Mouse (Mus musculus): ENCODE data around the gene Ptprm.

Gene Ptprm

DNA sequence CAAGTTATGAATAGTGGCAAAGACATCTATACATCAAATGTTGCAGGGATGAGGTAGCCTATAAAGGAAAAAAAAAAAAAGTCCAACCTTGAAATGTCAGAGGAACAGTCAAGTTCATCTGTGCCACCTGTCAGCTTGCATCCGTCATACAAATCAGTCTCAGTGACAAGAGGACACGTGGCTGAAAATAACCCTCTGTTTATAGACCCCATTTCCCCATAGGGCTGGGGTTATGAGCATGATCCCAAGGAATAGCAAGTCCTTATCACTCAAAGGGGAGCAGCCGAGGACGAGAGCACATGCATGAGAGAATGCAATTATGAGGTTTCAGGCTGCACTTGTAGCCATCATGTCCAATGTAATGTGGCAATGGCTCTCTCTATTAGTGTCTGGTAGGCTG, 482.9 kb downstream of the Ptprm start:
- DNase-seq (ENCODE audit: low spot score), result no peak

DNA sequence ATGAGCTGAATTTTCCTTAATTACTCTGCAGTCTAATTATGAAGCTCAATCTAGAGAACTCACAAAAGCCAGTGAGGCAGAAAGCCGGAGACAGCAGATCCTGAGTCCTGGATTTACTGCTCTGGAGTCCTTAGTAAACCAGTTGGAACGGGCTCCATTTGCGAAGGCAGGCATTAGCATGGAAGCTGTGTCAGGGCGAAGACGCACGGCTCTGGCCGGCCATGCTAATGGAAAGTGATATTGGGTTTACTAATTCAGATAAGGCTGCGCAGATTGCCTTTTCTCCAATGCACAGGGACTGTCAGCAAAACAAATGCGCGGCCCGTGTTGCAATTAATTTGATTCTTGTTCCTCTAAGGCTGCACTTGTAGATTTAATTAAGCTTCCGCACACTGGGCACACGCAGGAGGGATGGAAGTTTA, 484.7 kb downstream of the Ptprm start:
- no peak for DNase-seq (ENCODE audit: low spot score)

DNA sequence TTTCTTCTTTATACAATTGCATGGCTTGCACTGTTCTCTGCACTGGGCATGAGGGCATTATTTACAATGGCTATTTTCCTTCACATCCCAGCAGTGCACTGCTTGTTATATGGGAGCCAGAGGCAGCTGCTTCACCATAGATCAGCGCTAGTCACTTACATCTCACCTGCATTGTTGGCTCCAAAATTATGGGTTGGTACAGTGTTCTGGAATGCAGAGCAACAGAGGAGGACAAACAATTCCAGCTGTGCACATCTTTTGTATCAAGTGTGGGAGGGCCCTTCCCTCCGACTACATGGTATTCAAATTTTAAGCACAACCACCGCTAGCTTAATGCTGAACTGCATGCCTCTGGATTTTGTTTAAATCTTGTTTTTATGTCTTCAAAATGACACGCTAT, 489.8 kb downstream of the Ptprm start:
- no peak for DNase-seq (ENCODE audit: low spot score)

DNA sequence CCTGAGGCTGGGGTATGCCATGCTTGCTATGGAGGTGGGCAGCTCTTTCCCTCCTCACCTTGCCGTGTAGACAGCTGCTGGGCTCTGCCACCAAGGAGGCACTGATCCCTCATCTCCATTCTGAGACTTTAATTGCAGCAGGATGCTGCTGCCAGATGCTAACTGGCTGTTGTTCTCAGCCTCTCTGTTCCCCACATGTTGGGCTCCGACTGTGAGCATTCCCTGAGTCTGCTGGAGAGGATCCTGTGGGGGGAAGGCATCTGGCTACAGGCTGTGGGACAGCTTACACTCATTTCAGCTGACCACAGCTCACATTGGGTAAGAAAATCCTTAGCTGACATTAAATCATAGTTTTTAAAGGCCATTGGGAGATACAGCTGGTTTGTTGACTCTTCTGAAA, 492.7 kb downstream of the Ptprm start:
- no peak for DNase-seq (ENCODE audit: low spot score)

DNA sequence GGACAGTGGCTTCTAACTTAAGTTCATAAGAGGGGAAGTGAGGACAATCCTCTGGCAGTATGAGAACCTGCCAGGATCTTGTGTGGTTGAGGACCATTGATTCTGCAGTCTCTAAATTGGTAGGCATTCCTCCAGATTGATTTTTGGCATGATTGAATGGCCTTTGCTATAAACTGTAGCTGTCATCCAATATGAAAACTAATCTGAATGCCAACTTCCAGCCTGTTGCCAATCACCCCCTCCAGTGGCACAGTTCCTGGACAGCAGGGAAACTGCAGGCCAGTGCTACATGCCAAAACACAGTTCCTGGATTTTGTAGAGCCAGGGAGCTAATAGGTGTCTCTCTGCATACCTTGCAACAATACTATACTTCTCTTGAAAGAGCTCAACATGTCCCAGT, 495.5 kb downstream of the Ptprm start:
- no peak for DNase-seq (ENCODE audit: low spot score)

DNA sequence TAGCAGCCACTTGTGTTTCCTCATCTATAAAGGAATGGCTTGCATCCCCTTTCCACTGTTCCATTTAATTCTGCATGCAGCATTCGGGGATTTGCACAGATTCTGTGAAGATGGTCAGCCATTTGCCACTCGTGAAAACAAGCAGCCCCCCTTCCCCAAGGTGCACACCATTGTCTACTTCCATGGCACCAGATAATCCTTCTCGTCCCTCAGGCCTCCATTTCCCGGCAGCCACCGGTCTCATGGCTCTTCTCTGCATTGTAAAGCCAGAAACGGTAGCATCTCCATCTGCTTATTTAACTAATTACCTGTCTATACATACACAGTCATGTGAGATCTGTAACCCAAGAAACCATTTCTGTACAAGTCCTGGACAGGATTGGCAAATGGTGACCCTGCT, 501.8 kb downstream of the Ptprm start:
- no peak for DNase-seq (ENCODE audit: low spot score)

DNA sequence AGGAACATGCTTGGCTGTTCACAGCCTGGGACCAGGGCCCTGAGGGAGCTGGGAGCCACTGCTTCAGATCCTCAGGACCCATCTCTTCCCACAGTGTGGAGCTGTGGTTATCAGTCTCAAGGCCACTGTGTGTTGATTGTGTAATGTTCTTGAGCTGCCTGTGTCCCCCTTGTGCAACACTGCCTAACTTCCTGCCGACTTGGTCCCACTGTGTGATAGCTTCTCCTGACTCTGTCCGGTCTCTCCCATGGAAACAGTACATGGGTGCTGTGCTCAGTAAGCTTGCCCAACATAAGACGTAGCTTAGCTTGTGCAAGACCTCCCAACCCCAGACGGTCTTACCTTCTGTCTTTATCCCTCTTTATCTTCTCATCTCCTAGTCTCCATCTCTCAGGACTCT, 507.2 kb downstream of the Ptprm start:
- peak; percentile 6 for DNase-seq (ENCODE audit: low spot score)

DNA sequence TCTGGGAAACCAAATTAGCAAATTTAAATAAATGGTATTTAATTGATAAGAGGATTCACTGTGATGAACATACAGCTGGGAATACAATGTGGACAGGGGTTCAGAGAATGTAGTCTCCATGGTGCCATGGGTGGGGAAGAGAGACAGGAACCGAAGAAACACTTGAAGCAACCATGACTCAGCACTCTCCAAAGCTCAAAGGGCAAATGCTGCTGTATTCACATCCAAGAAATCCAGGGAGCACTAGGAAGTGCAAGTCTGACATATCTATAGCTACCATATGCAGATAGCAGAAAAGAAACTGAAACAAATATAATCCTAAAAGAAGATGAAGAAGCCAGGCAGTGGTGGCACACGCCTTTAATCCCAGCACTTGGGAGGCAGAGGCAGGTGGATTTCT, 531.9 kb downstream of the Ptprm start:
- no peak for DNase-seq (ENCODE audit: low spot score)

DNA sequence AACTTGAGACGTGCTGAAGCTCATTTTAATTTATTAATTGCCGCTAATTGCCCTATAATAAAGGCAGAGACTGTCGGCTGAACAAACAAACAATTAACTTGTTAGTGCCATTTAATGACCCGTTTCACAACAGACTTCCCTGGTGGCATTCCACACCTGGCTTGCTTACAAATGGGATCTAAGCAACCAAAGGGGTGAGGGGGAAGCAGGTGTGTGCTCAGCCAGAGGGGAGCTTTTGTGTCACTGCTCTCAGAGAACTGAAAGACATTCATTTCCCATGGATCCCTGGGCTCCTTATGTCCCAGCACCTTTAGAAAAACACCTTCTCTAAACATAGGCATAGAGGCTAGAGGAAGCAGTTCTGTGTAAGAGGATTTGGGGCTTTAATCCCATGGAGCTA, 536.9 kb downstream of the Ptprm start:
- DNase-seq (ENCODE audit: low spot score), result no peak

DNA sequence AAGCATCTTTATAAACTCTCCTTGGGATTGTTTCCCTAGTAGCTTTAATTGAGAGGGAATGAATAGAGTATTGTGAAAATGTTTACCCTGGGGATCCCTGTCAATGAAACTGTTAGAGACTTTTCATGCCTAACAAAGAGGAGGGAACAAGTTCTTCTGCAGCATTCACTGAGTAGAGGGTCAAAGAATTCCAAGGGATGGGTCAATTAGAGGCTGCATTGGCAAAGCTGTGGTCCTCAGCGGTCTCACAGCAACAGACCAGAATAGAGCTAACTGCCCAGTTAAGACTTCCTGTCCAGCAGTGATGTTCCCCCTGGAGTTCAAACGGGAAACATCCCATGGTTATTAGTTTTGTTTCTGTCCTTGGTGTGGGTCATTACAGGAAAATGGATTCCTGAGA, 538.3 kb downstream of the Ptprm start:
- DNase-seq (ENCODE audit: low spot score), result no peak

DNA sequence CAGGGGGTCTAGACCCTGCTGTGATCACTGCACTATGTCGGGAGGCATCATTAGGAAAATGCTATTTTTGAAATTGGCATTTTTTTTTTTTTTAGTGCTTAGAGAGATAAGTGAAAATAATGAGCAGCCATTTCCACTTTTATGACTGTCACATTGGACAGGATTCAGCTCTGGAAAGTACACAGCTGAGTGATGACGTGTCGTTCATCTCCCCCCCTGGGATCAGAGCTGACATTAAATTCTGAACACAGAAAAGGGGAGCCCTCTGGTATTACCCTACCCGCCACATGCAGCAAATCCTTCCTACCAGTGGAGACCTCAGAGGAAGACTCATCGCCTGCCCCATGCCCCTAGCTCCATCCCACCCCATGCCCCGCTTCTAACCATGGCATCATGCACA, 540.5 kb downstream of the Ptprm start:
- DNase-seq (ENCODE audit: low spot score), result no peak

DNA sequence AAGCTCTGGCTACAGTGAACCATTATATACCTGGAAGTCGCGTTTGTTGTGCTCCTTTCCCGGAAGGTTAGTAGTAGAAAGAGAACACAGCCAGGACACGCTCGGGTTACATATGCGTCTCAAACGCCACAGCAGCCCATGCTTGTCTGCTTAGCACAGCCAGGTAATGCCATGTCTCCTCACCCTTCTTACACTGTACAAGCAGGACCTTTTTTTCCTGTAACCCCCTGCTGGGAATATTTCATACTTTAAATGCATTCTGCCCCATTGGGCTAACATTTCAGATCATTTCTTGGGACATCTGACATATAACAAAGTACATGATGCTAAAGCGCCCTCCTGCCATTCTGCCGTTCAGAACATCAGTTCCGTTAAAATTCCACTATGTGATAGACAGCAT, 540.9 kb downstream of the Ptprm start:
- DNase-seq (ENCODE audit: low spot score), result no peak

DNA sequence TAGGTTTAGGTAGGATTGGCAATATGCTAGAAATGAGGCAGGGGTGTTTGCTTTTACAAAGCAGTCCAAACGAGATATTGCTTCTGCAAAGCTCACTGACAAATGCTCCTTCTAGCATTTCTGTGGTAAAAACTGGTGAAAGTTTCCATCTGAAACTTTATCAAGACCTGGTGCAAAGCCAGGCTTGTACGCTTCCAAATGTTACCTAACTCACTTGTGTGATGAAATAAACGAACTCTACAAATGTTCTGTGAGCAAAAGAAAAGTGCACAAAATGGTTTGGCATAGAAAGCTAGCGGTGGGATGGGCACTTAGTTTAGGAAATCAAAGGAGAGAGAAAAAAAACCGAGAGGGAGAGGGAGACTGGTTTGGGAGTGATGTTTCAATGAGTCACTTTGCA, 544.5 kb downstream of the Ptprm start:
- no peak for DNase-seq (ENCODE audit: low spot score)

DNA sequence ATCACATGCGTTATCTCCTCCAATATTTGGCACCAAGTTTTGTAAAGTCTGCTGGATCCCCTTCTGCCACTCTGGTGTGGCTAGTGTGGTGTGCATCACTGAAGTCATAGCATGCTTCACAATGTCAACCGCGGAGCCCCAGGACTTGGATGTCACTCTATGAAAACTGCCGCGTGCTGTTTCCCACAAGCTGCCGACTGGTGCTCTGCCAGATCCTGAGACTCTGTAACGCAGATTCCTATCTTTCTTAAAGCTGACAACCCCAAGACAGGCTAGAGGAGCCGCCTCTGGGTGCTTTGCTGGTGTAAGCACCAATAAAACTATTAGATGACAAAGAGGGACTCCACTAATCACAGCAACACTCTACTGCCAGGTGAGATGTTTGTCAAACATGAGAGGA, 546.1 kb downstream of the Ptprm start:
- DNase-seq (ENCODE audit: low spot score), result no peak

DNA sequence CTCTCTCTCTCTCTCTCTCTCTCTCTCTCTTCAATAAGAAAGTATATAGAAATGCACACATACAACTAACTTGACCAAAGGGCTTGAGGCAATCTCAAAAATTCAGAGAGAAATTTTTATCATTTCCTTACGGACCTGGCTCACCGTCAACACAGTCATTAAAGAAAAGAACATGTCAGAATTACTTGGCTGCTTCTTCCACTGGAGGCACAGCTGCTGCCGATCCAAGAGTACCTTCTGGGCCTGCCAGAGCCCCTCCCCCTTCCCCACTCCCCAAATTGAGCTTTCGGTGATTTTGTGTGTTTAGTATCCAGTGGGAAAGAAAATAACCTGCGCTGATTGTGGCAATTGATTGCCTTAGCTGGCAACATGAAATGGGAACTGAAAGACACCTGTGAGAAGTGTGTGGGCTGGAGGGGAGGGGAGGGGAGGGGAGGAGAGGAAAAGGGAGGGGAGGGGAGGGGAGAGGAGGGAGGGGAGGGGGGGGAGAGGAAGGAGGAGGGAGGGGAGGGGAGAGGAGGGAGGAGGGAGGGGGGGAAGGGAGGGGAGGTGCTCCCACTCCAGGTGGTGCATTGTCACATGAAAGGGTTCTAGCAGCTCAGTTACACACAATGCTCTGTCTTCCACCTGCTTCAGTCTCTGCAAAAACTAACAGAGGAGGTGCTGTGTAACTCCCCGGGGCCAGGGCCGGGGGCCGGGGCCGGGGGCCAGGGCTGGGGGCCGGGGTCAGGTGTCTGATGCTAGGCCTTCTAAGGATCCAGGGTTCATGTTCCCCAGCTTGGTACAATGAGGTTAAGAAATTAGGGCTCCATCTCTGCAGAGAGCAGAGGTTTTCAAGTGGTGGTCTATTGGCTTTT, 552.2 kb downstream of the Ptprm start:
- DNase-seq (ENCODE audit: low spot score), result no peak

DNA sequence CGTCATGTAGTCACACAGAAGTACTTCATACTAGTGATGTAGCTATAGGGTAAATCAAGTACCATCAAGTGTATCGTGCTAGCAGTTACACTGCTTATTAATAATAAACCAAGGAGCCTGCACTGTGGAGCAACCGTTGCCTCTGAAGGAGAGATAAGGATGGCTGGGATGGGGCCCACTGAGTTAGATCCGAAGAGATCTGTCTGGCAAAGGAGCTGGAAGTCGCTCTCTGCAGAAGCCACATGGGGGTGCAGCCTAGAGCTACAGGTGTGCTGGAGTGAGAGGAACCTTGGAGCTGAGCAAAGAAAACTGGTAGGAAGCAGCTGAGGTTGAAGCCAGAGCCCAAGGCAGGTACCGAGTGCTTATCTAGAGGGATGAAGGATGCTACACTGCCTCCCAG, 554.0 kb downstream of the Ptprm start:
- no peak for DNase-seq (ENCODE audit: low spot score)

DNA sequence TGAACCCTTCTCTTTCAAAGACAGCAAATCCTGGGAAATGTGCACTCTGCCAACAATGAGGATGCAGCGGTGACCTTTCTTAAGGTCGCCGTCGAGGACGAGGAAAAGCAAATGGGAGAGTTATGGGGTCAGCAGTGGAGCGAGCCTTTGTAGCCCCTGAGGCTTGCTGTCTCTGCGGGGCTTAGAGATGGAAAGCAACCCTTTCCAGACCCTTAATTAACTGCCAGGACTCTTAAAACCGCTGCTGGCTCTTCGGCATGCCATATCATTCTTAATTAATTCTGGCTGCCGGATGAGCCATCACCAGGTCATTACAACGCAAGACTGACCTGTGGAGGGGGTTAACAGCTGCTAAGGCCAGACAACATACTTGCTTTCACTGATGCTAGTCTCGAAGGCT, 568.1 kb downstream of the Ptprm start:
- no peak for DNase-seq (ENCODE audit: low spot score)

DNA sequence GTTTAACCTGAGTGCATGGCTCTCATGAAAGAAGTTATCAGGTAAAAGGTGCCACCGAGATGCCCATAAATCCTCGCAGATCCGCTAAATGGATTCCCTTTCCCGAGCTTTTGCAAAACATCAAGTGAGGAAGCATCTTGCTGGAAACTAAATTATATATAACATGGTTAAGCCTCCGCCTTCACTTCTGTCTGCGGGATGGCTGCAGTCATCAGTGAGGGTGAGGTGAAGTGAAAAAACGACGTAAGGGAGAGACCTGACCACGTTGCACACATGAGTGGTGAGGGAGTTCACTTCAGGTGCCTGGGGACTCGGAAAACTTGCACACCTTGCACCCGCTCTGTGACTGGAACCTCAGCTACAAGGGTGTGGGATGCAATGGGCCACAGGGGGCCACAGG, 568.7 kb downstream of the Ptprm start:
- DNase-seq (ENCODE audit: low spot score), result no peak

DNA sequence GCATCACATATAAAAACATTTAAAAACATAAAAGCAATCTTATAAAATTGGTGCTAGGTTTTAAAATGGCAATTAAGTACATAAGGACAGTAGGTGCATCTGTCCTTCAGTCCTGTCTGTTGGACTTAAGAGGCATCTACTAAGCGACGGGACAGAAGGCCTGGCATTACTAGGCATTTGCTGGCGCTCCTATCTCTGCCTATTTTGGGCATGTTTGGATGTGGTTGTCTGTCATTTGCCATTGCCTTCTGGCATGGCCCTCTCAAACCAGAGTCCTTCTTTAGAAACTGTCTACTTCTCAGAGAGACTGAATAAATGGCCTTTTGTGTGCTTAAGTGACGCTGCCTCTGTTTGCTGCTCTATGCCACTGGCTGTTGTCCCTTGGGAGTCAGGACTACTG, 570.7 kb downstream of the Ptprm start:
- no peak for DNase-seq (ENCODE audit: low spot score)

DNA sequence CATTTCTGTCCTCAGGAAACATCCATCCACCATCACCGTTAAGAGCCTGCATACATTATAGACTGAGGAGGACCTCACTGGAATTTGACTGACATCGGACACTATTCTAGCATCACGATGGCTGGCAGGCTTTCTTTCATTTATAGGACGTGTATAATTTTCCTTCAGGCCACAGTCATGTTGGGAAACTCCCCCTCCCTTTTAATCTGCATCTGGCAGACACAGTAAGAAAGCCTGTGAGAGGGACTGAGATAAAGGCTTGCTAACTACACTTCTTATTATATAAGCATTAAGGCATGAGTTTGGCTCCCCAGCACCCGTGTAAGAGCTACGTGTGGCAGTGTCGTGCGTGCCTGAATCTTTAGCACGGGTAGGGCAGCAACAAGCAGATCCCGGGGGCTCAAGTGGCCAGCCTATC, 571.2 kb downstream of the Ptprm start:
- no peak for DNase-seq (ENCODE audit: low spot score)

DNA sequence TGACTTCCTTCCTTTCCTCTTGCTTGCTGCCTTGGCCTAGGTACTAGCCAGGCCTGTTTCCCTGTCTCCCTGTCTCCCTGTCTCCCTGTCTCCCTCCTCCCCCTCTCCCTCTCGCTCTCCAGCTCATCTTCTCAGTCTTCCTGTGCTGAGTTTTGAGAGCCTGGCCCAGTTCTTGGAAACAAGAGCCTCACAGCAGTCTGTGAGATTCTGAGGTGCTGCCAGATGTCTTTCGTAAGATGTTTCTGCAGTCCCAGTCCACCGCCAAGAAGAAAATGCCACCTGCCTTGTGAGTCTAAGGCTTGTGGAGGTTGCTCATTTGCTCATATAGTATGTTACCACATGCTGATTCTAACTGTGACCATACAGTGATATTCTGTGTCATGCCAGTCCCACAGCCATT, 572.3 kb downstream of the Ptprm start:
- DNase-seq (ENCODE audit: low spot score), result no peak

DNA sequence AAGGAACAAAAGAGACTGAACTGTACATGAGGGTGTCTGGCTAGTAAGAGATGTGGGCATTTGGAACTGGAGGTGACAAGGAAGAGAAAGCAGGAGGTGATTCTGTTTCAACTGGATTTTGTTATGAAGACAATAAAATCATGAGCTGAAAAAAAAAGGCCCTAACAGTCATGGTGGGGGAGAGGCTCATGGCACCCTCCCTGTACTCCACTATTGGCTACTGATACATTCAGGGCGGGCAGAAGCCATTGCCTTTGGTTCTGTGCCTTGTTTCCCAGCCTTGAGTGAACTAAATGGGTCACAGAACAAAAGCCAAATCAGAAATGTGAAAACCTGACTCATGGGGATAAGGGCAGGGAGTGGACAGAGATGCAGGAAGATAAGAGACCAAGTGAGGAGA, 575.2 kb downstream of the Ptprm start:
- DNase-seq (ENCODE audit: low spot score), result no peak

DNA sequence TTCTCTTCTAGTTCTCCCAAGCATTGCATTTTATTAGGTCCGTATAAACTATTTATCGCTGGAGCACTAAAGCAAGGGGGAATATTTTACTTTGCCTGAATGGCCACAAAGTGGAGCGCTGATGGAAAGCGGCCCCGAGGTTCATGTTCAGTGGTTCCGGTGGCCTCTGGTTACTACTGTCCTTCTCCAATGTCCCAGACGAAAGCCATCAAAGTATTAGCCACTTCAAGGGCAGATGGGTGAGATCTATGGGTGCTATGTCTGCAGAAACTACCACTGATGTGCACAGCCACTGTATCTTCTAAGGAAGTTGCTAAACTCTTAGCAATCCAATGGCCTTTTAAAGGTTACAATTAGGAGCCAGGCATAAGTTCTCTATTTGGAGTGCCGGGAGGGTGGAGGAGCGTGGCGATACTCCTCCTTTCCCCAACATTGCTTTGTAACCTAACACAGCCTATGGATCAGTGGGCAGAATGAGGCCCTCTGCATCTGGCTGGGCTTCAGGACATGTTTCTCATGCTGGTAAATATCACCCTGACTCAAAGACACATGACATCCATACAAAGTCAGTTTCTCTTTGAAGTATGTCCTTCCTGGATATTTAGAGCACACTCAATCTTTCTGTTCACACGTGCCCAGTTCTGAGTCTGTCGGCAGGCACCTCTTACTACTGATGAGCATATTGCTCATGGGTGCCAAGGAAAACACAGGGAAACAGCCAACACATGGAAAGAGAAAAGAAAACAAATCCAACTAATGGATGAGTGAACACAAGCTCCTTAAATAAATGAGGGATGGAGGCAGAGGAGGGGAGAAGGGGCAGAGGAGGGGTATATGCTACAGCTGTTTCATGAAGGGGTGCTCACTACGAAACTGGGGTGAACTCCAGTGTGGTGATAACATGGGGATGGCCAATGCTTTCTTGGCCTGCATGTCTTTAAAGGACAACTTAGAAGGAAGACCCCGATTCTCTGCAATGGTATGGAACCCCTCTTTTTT, 584.6 kb downstream of the Ptprm start:
- DNase-seq (ENCODE audit: low spot score), result no peak
